Mouse (Mus musculus) embryonic stem cell, embryonic (primary cell): Measurements from ENCODE around the gene Pdx1.

ENCODE experiments used
- CTCF ChIA-PET, 4 experiments: fragments of 300-600 bp in 2 of 4; fragments of 350-600 bp in 2 of 4; sonication (Branson Sonifier 250); formaldehyde crosslinking; loops; one replicate each; lab custom pipeline; 2022; ENCODE audit warnings: inconsistent platforms in 2 of 4; lab: Charles Lee
- POLR2A ChIA-PET, 4 experiments: fragments of 300-600 bp in 2 of 4; fragments of 350-600 bp in 2 of 4; sonication (Branson Sonifier 250); formaldehyde crosslinking; loops; one replicate each; lab custom pipeline; 2022; ENCODE audit warnings: antibody characterized with exemption in 4 of 4, inconsistent platforms in 1 of 4; lab: Charles Lee

The Pdx1 gene

DNA sequence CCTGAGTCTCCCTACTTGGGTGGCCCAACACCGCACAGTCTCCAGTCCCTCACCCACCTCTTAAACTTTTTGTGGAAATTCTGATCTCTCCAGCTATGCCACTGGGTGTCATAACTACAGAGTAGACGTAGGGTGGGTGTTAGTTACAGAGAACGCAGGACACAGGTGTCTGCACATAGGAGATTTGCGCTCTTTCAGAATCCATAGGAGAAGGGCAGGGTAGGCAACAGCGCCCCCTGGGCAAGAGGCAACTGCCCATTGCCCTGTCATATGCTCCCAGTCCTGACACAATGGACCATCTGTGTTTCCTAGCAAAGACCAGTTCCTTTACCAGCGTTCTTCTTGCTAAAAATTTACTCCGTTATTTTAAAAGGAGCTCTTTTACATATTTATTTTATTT is 48.2 kb downstream of the Pdx1 start:
- ChIA-PET POLR2A (interaction anchor here in 1 of 4 experiments (1.0 to 1.3 kb wide), 2 partner anchors 11 to 18 kb away, joined by 4 to 6 read pairs; partner anchors contain the start of gene Cdx2), CTCF (interaction anchor here (0.7 to 3.9 kb wide), 17 partner anchors 8 to 643 kb away, joined by 3 to 62 read pairs (median 7); no protein-coding TSS in a partner anchor)

DNA sequence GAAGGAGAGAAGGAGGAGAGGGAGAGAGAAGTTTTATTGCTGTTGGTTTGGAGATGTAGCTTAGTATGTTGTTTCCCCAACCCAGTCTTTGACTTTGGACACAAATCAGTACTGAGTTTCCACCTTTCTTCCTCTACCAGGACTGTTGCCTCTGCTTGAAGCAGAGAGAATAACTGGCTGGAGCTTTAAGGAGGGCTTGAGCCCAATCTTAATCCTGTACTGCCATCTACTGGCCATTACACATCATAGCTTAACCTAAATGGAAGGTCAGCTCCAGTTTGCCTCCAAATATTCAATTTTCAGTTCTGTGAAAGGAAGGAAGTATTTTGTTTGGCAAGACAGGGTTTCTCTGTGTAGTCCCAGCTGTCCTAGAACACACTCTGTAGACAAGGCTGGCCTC is 49.9 kb downstream of the Pdx1 start:
- ChIA-PET CTCF (interaction anchor here (0.5 to 3.9 kb wide), 88 partner anchors 9 to 644 kb away, joined by 3 to 62 read pairs (median 4); partner anchors contain the start of genes Cdx2 (in 3 of the 4), Pdx1 (in 2 of the 4), Mtif3 (in 1 of the 4) and Polr1d (in 1 of the 4)), POLR2A (interaction anchor here in 2 of 4 experiments (0.7 to 1.6 kb wide), 3 partner anchors 13 to 380 kb away, joined by 3 to 5 read pairs (median 4); partner anchors contain the start of gene Cdx2 (in 1 of the 2))

DNA sequence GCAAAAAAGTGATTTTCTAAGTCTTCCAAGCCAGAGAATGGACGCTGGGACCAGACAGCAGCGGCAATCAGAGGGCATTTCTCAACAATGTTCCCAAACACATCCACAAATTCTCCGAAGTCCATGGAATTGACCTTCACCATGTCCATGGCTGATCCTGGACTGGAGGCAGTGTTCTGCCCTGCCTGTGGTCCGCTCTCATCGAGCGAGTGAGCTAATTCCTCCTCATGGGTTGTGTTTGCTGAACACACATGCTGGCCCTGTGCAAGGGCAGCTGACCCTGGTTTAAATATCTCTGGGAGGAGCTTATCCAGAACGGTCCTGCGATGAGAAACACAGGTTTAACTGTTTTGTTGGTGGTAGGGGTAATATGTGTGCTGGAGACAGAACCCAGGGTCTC is 52.4 kb downstream of the Pdx1 start, which contains the start of gene Urad:
Urad (minus strand) TSS at position 258 of the 400 bp plus-strand sequence.
- CTCF ChIA-PET, result no interaction called here
- POLR2A ChIA-PET, result no interaction called here

GRCm38 (mm10) chr5:147323237-147323917 is 53.6 kb downstream of the Pdx1 start:
- ChIA-PET POLR2A (no interaction called here), CTCF (no interaction called here)
